8 mouse cellular contexts compared by ENCODE assay signal in genomic region chr17:50019090-50019489, GRCm38 (mm10).
DNase-seq lines count a peak whose midpoint lies in the region; ATAC-seq and TF ChIP-seq lines count a peak whose summit lies in the region.

No protein-coding gene starts in this region.

- H3K9ac ChIP-seq in hindbrain, embryonic 15.5 days, result no peak overlapping the region
- no peak overlapping the region for H3K9ac ChIP-seq in midbrain, postnatal 0 days (replicated peaks; ENCODE audit: low read length, poor library complexity, severe bottlenecking)

- H3K4me1 ChIP-seq in hindbrain, embryonic 15.5 days (replicated peaks), result peaks cover 29% of the 10 kb centered on the region
- H3K4me1 ChIP-seq in midbrain, postnatal 0 days (ENCODE audit: insufficient read depth, low read length), result peaks cover 13% of the 10 kb centered on the region
- H3K4me1 ChIP-seq in kidney, adult 2 months (ENCODE audit: control insufficient read depth, insufficient read depth, low read length), result no peaks in the 10 kb centered on the region

- ATAC-seq in erythroblast, adult 5-6 weeks (replicated peaks; ENCODE audit: low FRiP score, poor library complexity, severe bottlenecking), result peak; percentile 66
- ATAC-seq in hindbrain, embryonic 15.5 days (ENCODE audit: low FRiP score, low read depth), result no peak
- no peak for ATAC-seq in midbrain, postnatal 0 days (ENCODE audit: low FRiP score)

- no peak for TF ChIP-seq CTCF in midbrain, postnatal 0 days (IDR thresholded peaks at IDR 0.05)
- no peak for TF ChIP-seq CTCF in kidney, adult 2 months (conservative IDR thresholded peaks at IDR 0.05; ENCODE audit: insufficient read depth, insufficient read length, low read depth, low read length)

- H3K27me3 ChIP-seq in hindbrain, embryonic 15.5 days, result no peaks in the 10 kb centered on the region
- no peaks in the 10 kb centered on the region for H3K27me3 ChIP-seq in midbrain, postnatal 0 days (ENCODE audit: insufficient read depth, low read length)
- H3K27me3 ChIP-seq in kidney, adult 2 months (replicated peaks; ENCODE audit: control insufficient read depth, insufficient read depth, low read length), result no peaks in the 10 kb centered on the region

- DNase-seq in layer of hippocampus, adult 11-12 months (ENCODE audit: low spot score), result peak; percentile 55
- no peak for DNase-seq in layer of hippocampus, postnatal 25 days (ENCODE audit: extremely low spot score in 1 of 2, low spot score in 1 of 2)
- DNase-seq in midbrain, postnatal 0 days (ENCODE audit: low spot score), result no peak
- no peak for DNase-seq in lung, postnatal 25 days (ENCODE audit: low spot score)
- no peak for DNase-seq in right cerebral cortex, postnatal 25 days
- no peak for DNase-seq in kidney, adult 2 months

- no peak for TF ChIP-seq POLR2A in kidney, adult 2 months (IDR thresholded peaks at IDR 0.05; ENCODE audit: low read depth, low read length)

- no peak overlapping the region for H3K4me2 ChIP-seq in hindbrain, embryonic 15.5 days
- no peak overlapping the region for H3K4me2 ChIP-seq in midbrain, postnatal 0 days (ENCODE audit: low read depth, low read length, poor library complexity, severe bottlenecking)

- WGBS in hindbrain, embryonic 15.5 days, result 41% methylated on average over 5 of the region's 5 CpGs
- WGBS in midbrain, postnatal 0 days, result 46% methylated on average over 5 of the region's 5 CpGs
- 82% methylated on average over 5 of the region's 5 CpGs for WGBS in kidney, adult 2 months

- H3K27ac ChIP-seq in hindbrain, embryonic 15.5 days (replicated peaks), result peak overlapping the region; percentile 15; the same call in 1 of the 2 replicates
- H3K27ac ChIP-seq in midbrain, postnatal 0 days (ENCODE audit: low read depth, low read length), result peak overlapping the region; percentile 18; the same call in 1 of the 2 replicates
- H3K27ac ChIP-seq in kidney, adult 2 months (ENCODE audit: insufficient read depth, low read depth, low read length), result no peak overlapping the region

- no peak overlapping the region for H3K4me3 ChIP-seq in hindbrain, embryonic 15.5 days
- no peak overlapping the region for H3K4me3 ChIP-seq in midbrain, postnatal 0 days (ENCODE audit: low read depth, low read length)
- H3K4me3 ChIP-seq in kidney, adult 2 months (ENCODE audit: insufficient read depth, low read depth, low read length), result no peak overlapping the region

- no peaks in the 10 kb centered on the region for H3K36me3 ChIP-seq in hindbrain, embryonic 15.5 days
- no peaks in the 10 kb centered on the region for H3K36me3 ChIP-seq in midbrain, postnatal 0 days (ENCODE audit: insufficient read depth, low read length)
- no peaks in the 10 kb centered on the region for H3K36me3 ChIP-seq in kidney, adult 2 months (ENCODE audit: control insufficient read depth, insufficient read depth, low read length)

- H3K9me3 ChIP-seq in hindbrain, embryonic 15.5 days, result no peaks in the 10 kb centered on the region
- no peaks in the 10 kb centered on the region for H3K9me3 ChIP-seq in midbrain, postnatal 0 days (ENCODE audit: low read length)
